Mouse (Mus musculus) hindbrain, embryonic 15.5 days (tissue): ENCODE results near the gene Hoxb4. TPM values are rescaled to one million over a fixed set of nuclear protein-coding genes. Genes with fewer than 3 reads are reported as not detected.

Experiments
- ATAC-seq: fragments of 200-750 bp; cut with Nextera tagmentation; 2 replicates; pipeline ENCODE4 v1.8.0; 2017; ENCODE audit warnings: low read depth, moderate number of reproducible peaks, moderate TSS enrichment; ENCODE audit not compliant: low FRiP score
- H3K27ac ChIP-seq: fragments of 300-500 bp; sonication (generic); replicated peaks from 2 replicates; pipeline ENCODE4 v1.5.1; 2015; ENCODE audit warnings: mild to moderate bottlenecking, inconsistent platforms
- H3K27me3 ChIP-seq: fragments of 300-500 bp; sonication (generic); 2 replicates; pipeline ENCODE4 v1.6.1; 2015; ENCODE audit warnings: control low read depth, inconsistent platforms
- H3K36me3 ChIP-seq: fragments of 300-500 bp; sonication (generic); 2 replicates; pipeline ENCODE4 v1.6.1; 2015; ENCODE audit warnings: control low read depth, inconsistent platforms
- H3K4me1 ChIP-seq: fragments of 300-500 bp; sonication (generic); replicated peaks from 2 replicates; pipeline ENCODE4 v1.6.1; 2015; ENCODE audit warnings: control low read depth, inconsistent platforms
- H3K4me2 ChIP-seq: fragments of 300-500 bp; sonication (generic); 2 replicates; pipeline ENCODE4 v1.6.1; 2015; ENCODE audit warnings: moderate library complexity, mild to moderate bottlenecking, inconsistent platforms
- H3K4me3 ChIP-seq: fragments of 300-500 bp; sonication (generic); 2 replicates; pipeline ENCODE4 v1.5.1; 2015; ENCODE audit warnings: mild to moderate bottlenecking, inconsistent platforms
- H3K9ac ChIP-seq: fragments of 300-500 bp; sonication (generic); 2 replicates; pipeline ENCODE4 v1.6.1; 2015; ENCODE audit warnings: inconsistent platforms
- H3K9me3 ChIP-seq: fragments of 300-500 bp; sonication (generic); 2 replicates; pipeline ENCODE4 v1.6.1; 2016; ENCODE audit warnings: control low read depth, inconsistent platforms
- WGBS: fragments of 180-500 bp; shearing (Covaris S2); methylation state at CpG from one replicate; pipeline ENCODE4 v1.1.7; 2015; 5-methylcytosine and 5-hydroxymethylcytosine counted together
- polyA plus RNA-seq: library from polyadenylated mRNA; unstranded; fragments of >200 nt; fragmentation: Nextera tagmentation; extraction: Ambion mirVana; gene quantifications from 2 replicates; pipeline ENCODE4 v1.2.1, GENCODE M21; 2015

The Hoxb4 gene
- polyA plus RNA-seq, 1 experiment from 2014 or later: 3.8 TPM

GRCm38 (mm10) chr11:96333241-96334001, 15.4 kb downstream of the Hoxb4 start:
- peak overlapping the region; percentile 59 for H3K4me2 ChIP-seq
- peak overlapping the region; percentile 43 for H3K4me3 ChIP-seq
- H3K36me3 ChIP-seq: no peaks in the 10 kb centered on the region
- H3K27me3 ChIP-seq: peaks cover 56% of the 10 kb centered on the region
- 3% methylated on average over 17 of the region's 17 CpGs for WGBS
- peaks cover 29% of the 10 kb centered on the region for H3K4me1 ChIP-seq
- peak overlapping the region; percentile 96 for H3K27ac ChIP-seq
- H3K9me3 ChIP-seq: no peaks in the 10 kb centered on the region
- H3K9ac ChIP-seq: peak overlapping the region; percentile 65
- ATAC-seq: no peak

DNA sequence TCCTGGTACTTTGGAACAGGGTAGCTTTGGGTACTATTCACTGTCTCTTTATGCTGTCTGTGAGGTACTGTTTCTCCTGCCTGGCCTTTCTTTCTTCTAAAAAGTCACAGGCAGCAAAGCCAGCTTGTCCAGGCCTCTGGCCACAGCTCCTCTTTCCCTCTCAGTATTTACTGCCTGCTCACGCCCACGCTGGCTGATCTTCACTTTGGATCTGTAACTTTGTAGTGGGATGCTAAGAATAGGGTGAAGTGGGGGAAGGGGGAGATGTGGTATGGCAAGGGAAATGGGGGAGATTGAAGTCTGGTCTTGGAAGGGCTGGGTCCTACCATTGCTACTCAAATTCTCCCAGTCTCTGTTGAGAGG, 15.9 kb downstream of the Hoxb4 start:
- peak overlapping the region; percentile 59 for H3K4me2 ChIP-seq
- peak overlapping the region; percentile 43 for H3K4me3 ChIP-seq
- peaks cover 53% of the 10 kb centered on the region for H3K27me3 ChIP-seq
- H3K36me3 ChIP-seq: no peaks in the 10 kb centered on the region
- 9% methylated on average over 2 of the region's 2 CpGs for WGBS
- peak overlapping the region; percentile 65 for H3K9ac ChIP-seq
- no peak for ATAC-seq
- H3K27ac ChIP-seq: peak overlapping the region; percentile 96
- H3K4me1 ChIP-seq: peaks cover 35% of the 10 kb centered on the region
- no peaks in the 10 kb centered on the region for H3K9me3 ChIP-seq

DNA sequence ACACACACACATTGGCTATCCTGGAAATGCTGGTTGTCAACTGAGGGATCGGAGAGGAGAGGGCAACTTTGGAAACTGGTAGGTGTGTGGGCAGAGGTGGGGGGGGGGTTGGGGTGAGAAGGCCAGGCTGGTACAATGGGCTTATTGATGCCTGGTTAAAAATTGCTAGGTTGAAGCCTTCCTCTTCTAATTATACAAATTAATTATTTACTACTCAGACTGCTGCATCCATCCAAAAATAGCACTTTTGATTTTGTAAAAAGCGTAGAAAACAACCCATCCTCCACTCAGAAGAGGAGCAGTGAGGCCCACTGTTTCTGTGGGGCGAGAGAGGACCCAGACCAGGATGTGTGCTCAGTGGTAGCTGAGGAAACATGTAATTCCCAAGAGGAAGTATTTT, 16.9 kb downstream of the Hoxb4 start:
- H3K9ac ChIP-seq: peak overlapping the region; percentile 65
- WGBS: 25% methylated on average over 3 of the region's 3 CpGs
- H3K4me1 ChIP-seq: peaks cover 44% of the 10 kb centered on the region
- ATAC-seq: no peak
- H3K27me3 ChIP-seq: peaks cover 52% of the 10 kb centered on the region
- H3K4me2 ChIP-seq: peak overlapping the region; percentile 59
- no peaks in the 10 kb centered on the region for H3K9me3 ChIP-seq
- H3K36me3 ChIP-seq: no peaks in the 10 kb centered on the region
- peak overlapping the region; percentile 43 for H3K4me3 ChIP-seq
- H3K27ac ChIP-seq: peak overlapping the region; percentile 96

DNA sequence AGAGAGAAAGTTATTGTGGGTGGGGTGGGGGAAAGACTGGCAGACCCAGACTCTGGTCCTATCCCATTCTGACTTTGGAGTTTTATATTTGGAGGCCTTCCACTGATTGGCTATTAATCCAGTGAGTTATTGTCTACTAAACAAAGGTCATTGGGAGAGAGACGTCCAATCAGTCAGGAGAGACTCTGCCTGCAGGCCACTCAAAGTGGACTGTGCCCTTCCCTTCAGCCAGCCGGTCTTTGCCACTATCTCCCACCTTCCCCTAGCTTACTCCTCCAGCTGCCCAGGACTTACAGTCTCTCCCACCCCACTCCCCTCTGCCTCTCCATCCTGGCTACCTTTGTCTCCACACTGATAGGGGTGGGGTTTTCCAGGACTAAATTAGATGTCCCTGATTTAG, 18.5 kb downstream of the Hoxb4 start:
- Histone ChIP-seq H3K9ac (peak overlapping the region; percentile 60), H3K36me3 (no peaks in the 10 kb centered on the region), H3K4me1 (peaks cover 46% of the 10 kb centered on the region), H3K4me3 (peak overlapping the region; percentile 43; the same call in 1 of the 2 replicates), H3K9me3 (no peaks in the 10 kb centered on the region), H3K27me3 (peaks cover 45% of the 10 kb centered on the region), H3K4me2 (peak overlapping the region; percentile 59), H3K27ac (peak overlapping the region; percentile 96)
- no peak for ATAC-seq
- 3% methylated on average over 2 of the region's 2 CpGs for WGBS

DNA sequence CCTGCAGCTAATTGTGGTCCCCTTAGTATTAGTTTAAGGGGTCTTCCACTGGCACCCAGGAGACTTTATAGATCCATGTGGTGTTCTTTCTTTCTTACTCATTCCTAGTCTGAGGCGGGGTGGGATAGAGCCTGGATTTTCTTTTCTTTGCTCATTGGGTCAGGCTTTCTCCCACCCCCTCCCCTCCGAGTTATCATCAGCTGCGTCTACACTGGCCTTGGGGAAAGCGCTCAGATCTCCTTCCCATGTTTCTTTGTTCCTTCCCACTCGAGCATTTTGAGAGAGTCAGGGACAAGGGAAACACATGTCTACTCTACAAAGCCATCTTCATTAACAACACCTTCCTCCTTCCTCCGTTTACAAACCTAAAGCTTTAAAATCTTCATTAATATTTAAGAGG, 19.0 kb downstream of the Hoxb4 start:
- Histone ChIP-seq H3K27ac (peak overlapping the region; percentile 96), H3K4me3 (peak overlapping the region; percentile 43; the same call in 1 of the 2 replicates), H3K4me2 (peak overlapping the region; percentile 59), H3K9me3 (no peaks in the 10 kb centered on the region), H3K36me3 (no peaks in the 10 kb centered on the region), H3K4me1 (peaks cover 46% of the 10 kb centered on the region), H3K27me3 (peaks cover 42% of the 10 kb centered on the region), H3K9ac (peak overlapping the region; percentile 60)
- 4% methylated on average over 6 of the region's 6 CpGs for WGBS
- ATAC-seq: no peak

- Histone ChIP-seq H3K4me3 (peak overlapping the region; percentile 43), H3K27me3 (peaks cover 42% of the 10 kb centered on the region), H3K4me2 (peak overlapping the region; percentile 59), H3K36me3 (no peaks in the 10 kb centered on the region), H3K9me3 (no peaks in the 10 kb centered on the region), H3K9ac (peak overlapping the region; percentile 60), H3K27ac (peak overlapping the region; percentile 96), H3K4me1 (peaks cover 56% of the 10 kb centered on the region)
- 13% methylated on average over 7 of the region's 7 CpGs for WGBS
- no peak for ATAC-seq
These were observed 21.1 kb downstream of the Hoxb4 start for GRCm38 (mm10) chr11:96338957-96339855.

- peak; percentile 61 for ATAC-seq
- peaks cover 37% of the 10 kb centered on the region for H3K27me3 ChIP-seq
- WGBS: under 1% methylated on average over 29 of the region's 36 CpGs
These were observed 22.8 kb downstream of the Hoxb4 start for GRCm38 (mm10) chr11:96340698-96341365.

GRCm38 (mm10) chr11:96341701-96342575, 23.9 kb downstream of the Hoxb4 start:
- H3K27me3 ChIP-seq: peaks cover 34% of the 10 kb centered on the region
- H3K9me3 ChIP-seq: no peaks in the 10 kb centered on the region
- H3K36me3 ChIP-seq: no peaks in the 10 kb centered on the region
- under 1% methylated on average over 40 of the region's 40 CpGs for WGBS
- ATAC-seq: no peak
- peak overlapping the region; percentile 43 for H3K4me3 ChIP-seq
- H3K27ac ChIP-seq: peak overlapping the region; percentile 96
- peak overlapping the region; percentile 59 for H3K4me2 ChIP-seq
- peaks cover 58% of the 10 kb centered on the region for H3K4me1 ChIP-seq
- peak overlapping the region; percentile 63 for H3K9ac ChIP-seq

More at GRCm38 (mm10) chr11:96340698-96341365, 22.8 kb downstream of the Hoxb4 start:
- peak overlapping the region; percentile 59 for H3K4me2 ChIP-seq
- peak overlapping the region; percentile 43 for H3K4me3 ChIP-seq
- H3K27ac ChIP-seq: peak overlapping the region; percentile 96
- H3K9ac ChIP-seq: peak overlapping the region; percentile 60
- H3K9me3 ChIP-seq: no peaks in the 10 kb centered on the region
- peaks cover 56% of the 10 kb centered on the region for H3K4me1 ChIP-seq
- H3K36me3 ChIP-seq: no peaks in the 10 kb centered on the region

GRCm38 (mm10) chr11:96342576-96342930, 24.5 kb downstream of the Hoxb4 start:
- Histone ChIP-seq H3K27me3 (peaks cover 29% of the 10 kb centered on the region), H3K4me1 (peaks cover 61% of the 10 kb centered on the region), H3K4me2 (peak overlapping the region; percentile 59), H3K9me3 (no peaks in the 10 kb centered on the region), H3K4me3 (peak overlapping the region; percentile 43), H3K27ac (peak overlapping the region; percentile 96), H3K9ac (peak overlapping the region; percentile 63), H3K36me3 (no peaks in the 10 kb centered on the region)
- ATAC-seq: no peak
- 4% methylated on average over 4 of the region's 4 CpGs for WGBS

DNA sequence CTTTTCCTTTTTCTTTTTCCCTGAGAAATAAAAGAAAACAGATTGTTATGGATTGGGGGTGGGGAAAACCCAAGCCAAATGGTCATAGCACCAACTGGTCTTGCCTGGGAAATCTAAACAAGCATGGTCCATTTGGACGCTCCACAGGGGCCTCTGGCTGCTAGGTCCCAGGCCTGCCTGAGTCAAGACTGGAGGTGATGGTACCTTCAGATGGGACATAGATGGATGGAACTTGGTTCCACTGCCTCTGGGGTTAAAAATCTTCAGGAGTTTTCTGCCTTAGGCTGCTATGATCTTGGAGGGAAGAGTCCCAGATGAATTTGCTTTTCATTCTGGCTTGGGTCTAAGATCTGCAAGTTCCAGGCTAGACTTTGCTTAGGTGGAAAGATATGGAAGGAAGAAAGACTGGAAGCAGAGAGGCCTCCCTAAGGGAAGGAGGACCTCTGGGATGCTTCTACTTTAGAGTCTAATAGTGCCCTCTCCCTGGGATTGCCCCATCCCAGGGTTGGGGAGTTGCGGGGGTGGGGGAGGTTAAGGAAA, 25.2 kb downstream of the Hoxb4 start:
- WGBS: 7% methylated on average over 2 of the region's 2 CpGs
- peaks cover 25% of the 10 kb centered on the region for H3K27me3 ChIP-seq

More for the DNA sequence above, 25.2 kb downstream of the Hoxb4 start:
- peak overlapping the region; percentile 96 for H3K27ac ChIP-seq
- H3K4me1 ChIP-seq: peaks cover 61% of the 10 kb centered on the region
- peak overlapping the region; percentile 63 for H3K9ac ChIP-seq
- H3K9me3 ChIP-seq: no peaks in the 10 kb centered on the region
- H3K36me3 ChIP-seq: no peaks in the 10 kb centered on the region
- ATAC-seq: no peak
- H3K4me3 ChIP-seq: peak overlapping the region; percentile 43
- peak overlapping the region; percentile 59 for H3K4me2 ChIP-seq
